Mouse (Mus musculus): ENCODE results near the gene Dnajb12. TPM values are rescaled to one million over a fixed set of nuclear protein-coding genes. Genes with fewer than 3 reads are reported as not detected.

Gene Dnajb12
- polyA plus RNA-seq, 1 experiment from 2014 or later: 27.4 TPM

DNA sequence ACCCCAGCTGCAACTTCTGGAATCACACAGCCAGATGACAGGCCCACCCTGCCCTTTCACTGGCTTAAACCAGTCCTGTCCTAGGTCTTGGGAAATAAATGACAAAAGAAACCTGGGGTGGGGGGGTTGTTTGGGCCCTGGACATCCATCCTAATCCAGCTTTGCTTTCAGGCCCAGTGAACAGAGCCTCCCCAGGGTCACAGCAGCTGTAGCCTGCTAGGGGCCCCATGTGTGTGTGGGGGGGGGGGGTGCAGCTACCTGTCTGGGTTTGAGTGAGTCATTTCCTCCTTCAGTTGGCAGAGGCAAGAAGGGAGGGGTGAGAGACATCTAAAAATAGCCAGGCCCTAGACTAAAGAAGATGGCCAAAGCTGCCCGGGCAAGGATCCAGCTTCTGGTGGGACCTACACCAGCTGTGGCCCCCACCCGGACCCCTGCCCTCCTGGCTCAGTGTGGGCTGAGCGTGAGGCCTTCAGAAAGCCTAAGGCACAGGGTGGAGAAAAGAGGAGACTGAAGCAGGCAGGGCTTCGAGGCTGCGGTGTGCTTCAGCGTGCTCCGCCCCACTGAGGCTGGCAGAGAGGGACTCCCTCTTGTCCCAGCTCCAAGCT, 28.4 kb downstream of the Dnajb12 start:
- Histone ChIP-seq H3K9ac (ENCODE audit: low read depth, low read length) (peak overlapping the region; percentile 17; the same call in 1 of the 2 replicates), H3K9me3 (ENCODE audit: control insufficient read depth) (no peaks in the 10 kb centered on the region), H3K27ac (ENCODE audit: low read depth, low read length) (peak overlapping the region; percentile 62), H3K27me3 (replicated peaks; ENCODE audit: control insufficient read depth, insufficient read depth, low read length) (no peaks in the 10 kb centered on the region), H3K36me3 (ENCODE audit: control insufficient read depth, insufficient read depth) (no peaks in the 10 kb centered on the region), H3K4me1 (replicated peaks; ENCODE audit: control insufficient read depth, insufficient read depth, low read length) (peaks cover 12% of the 10 kb centered on the region; the same call in 1 of the 2 replicates), H3K4me3 (ENCODE audit: low read depth, low read length) (no peak overlapping the region), H3K4me2 (replicated peaks; ENCODE audit: low read depth) (no peak overlapping the region)
- WGBS: 25% methylated on average over 7 of the region's 7 CpGs
- peak; percentile 53 for ATAC-seq
- TF ChIP-seq CTCF (IDR thresholded peaks at IDR 0.05; ENCODE audit: low read depth): no peak

DNA sequence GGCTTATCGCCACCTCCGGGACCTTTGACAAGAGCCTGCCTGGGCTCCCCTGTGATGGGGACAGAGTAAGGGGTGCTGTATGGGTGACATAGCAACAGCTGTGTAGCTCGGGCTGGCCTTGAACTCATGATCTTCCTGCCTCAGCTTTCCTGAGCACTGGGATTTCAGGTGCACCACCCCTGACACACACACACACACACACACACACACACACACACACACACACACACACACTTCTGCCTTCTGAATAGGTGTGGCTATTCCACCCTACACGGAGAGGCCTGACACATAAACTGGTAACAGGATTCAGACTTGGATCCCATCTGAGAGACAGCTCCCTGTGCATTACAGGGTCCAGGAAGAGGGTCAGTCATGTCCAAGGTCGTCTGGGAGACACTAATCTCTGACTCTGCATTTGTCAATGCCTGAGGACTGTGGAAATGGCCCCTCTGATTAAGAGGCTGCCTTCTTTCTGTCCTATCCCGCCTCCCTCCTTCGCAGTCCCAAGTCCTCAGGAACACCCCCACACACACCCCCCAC, 29.5 kb downstream of the Dnajb12 start:
- peak overlapping the region; percentile 14; the same call in 1 of the 2 replicates for H3K4me2 ChIP-seq (replicated peaks; ENCODE audit: low read depth)
- ATAC-seq: no peak
- H3K27me3 ChIP-seq (replicated peaks; ENCODE audit: control insufficient read depth, insufficient read depth, low read length): no peaks in the 10 kb centered on the region
- WGBS: 54% methylated on average over 7 of the region's 7 CpGs
- no peak overlapping the region for H3K9ac ChIP-seq (ENCODE audit: low read depth, low read length)
- no peak overlapping the region for H3K4me3 ChIP-seq (ENCODE audit: low read depth, low read length)
- no peak for TF ChIP-seq CTCF (IDR thresholded peaks at IDR 0.05; ENCODE audit: low read depth)
- H3K36me3 ChIP-seq (ENCODE audit: control insufficient read depth, insufficient read depth): no peaks in the 10 kb centered on the region
- no peaks in the 10 kb centered on the region for H3K9me3 ChIP-seq (ENCODE audit: control insufficient read depth)
- H3K4me1 ChIP-seq (replicated peaks; ENCODE audit: control insufficient read depth, insufficient read depth, low read length): peaks cover 12% of the 10 kb centered on the region; the same call in 1 of the 2 replicates
- peak overlapping the region; percentile 46; the same call in 1 of the 2 replicates for H3K27ac ChIP-seq (ENCODE audit: low read depth, low read length)

DNA sequence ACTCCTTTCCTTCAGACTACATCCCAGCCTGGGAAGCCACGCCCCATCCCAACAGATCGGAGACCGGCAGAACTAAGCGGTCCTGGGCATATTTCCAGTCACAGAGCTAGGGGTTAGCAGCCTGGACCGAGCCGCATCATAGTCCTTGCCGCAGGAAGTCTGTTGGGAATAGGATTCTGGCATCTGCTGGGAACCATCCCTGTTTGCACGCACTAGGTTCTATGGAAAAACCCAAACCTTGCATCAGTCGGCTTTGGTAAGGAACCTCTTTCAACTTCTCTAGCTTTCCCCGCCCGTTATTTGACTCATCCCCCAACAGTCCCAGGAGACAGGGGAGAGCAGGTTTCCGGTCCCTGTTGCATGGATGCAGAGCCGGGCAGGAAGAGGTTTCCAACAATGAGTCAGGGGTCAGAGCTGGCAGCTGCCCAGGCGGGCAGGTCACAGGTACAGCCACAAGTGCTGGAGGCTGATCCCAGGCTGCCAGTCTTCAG, 30.0 kb downstream of the Dnajb12 start:
- Histone ChIP-seq H3K27me3 (replicated peaks; ENCODE audit: control insufficient read depth, insufficient read depth, low read length) (no peaks in the 10 kb centered on the region), H3K9me3 (ENCODE audit: control insufficient read depth) (no peaks in the 10 kb centered on the region), H3K36me3 (ENCODE audit: control insufficient read depth, insufficient read depth) (no peaks in the 10 kb centered on the region), H3K4me3 (ENCODE audit: low read depth, low read length) (no peak overlapping the region), H3K4me2 (replicated peaks; ENCODE audit: low read depth) (peak overlapping the region; percentile 14), H3K9ac (ENCODE audit: low read depth, low read length) (no peak overlapping the region), H3K4me1 (replicated peaks; ENCODE audit: control insufficient read depth, insufficient read depth, low read length) (peaks cover 12% of the 10 kb centered on the region; the same call in 1 of the 2 replicates), H3K27ac (ENCODE audit: low read depth, low read length) (peak overlapping the region; percentile 46; the same call in 1 of the 2 replicates)
- no peak for TF ChIP-seq CTCF (IDR thresholded peaks at IDR 0.05; ENCODE audit: low read depth)
- ATAC-seq: no peak
- 26% methylated on average over 14 of the region's 14 CpGs for WGBS

DNA sequence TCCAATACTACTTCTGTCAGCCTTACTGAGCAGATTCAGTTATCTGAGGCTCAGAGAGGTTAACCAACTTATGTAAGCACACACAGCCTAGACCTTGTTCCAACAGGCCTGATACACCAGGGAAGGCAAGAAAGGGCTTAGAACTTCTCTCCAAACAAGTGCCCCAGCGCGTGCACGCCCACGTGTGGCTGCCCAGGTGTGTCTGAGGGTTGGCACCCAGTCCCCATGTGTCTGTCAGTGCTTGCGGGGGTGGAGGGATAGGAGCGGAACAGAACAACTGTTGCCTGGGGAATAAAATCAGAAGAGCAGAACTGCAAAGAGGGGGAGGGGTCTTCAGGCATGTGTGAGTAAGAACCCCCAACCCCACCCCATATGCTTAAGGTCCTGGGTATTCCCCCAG, 31.7 kb downstream of the Dnajb12 start:
- peak overlapping the region; percentile 35; the same call in 1 of the 2 replicates for H3K27ac ChIP-seq (ENCODE audit: low read depth, low read length)
- 0 out of 2 replicates have a peak overlapping the region, but pooled peaks have one; percentile 22 for H3K9ac ChIP-seq (ENCODE audit: low read depth, low read length)
- no peak; the same call in 1 of the 2 replicates for TF ChIP-seq CTCF (IDR thresholded peaks at IDR 0.05; ENCODE audit: low read depth)
- no peak overlapping the region for H3K4me3 ChIP-seq (ENCODE audit: low read depth, low read length)
- no peaks in the 10 kb centered on the region for H3K36me3 ChIP-seq (ENCODE audit: control insufficient read depth, insufficient read depth)
- peaks cover 16% of the 10 kb centered on the region for H3K4me1 ChIP-seq (replicated peaks; ENCODE audit: control insufficient read depth, insufficient read depth, low read length)
- H3K4me2 ChIP-seq (replicated peaks; ENCODE audit: low read depth): peak overlapping the region; percentile 48
- no peaks in the 10 kb centered on the region for H3K27me3 ChIP-seq (replicated peaks; ENCODE audit: control insufficient read depth, insufficient read depth, low read length)
- ATAC-seq: no peak
- no peaks in the 10 kb centered on the region for H3K9me3 ChIP-seq (ENCODE audit: control insufficient read depth)
- WGBS: 36% methylated on average over 6 of the region's 6 CpGs

DNA sequence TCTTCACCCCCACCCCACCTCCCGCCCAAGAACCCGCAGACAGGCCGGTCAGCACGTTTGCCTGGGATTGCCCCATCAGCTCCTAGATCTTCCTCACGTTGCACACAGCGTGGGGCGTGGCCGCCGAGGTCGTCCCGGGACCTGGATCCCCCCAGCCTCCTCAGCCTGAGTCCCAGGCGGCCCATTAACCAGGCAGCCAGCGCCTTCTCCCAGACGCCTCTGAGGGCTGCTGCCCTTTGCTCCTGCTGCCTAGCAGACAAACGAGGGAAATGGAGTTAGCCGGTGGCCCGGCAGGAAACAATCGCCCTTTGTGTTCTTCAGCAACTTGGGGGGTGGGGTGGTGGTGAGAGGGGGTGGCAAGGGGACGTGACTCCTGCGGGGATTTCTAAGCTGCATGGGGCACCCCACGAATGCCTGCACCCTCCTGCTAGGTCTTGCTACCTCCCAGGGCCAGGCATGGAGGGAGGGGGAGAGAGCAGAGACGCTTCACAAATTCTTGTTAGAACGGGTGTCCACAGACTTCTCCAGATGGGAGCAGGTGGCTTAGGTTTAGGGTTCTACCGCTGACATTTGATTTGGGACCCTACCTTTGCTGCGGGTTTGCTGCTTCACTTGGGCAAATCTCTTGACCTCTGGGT, 32.3 kb downstream of the Dnajb12 start:
- 7% methylated on average over 25 of the region's 25 CpGs for WGBS
- peaks cover 18% of the 10 kb centered on the region for H3K4me1 ChIP-seq (replicated peaks; ENCODE audit: control insufficient read depth, insufficient read depth, low read length)
- ATAC-seq: peak; percentile 26
- no peak overlapping the region for H3K4me3 ChIP-seq (ENCODE audit: low read depth, low read length)
- no peak for TF ChIP-seq CTCF (IDR thresholded peaks at IDR 0.05; ENCODE audit: low read depth)
- no peaks in the 10 kb centered on the region for H3K36me3 ChIP-seq (ENCODE audit: control insufficient read depth, insufficient read depth)
- no peaks in the 10 kb centered on the region for H3K9me3 ChIP-seq (ENCODE audit: control insufficient read depth)
- peak overlapping the region; percentile 35; the same call in 1 of the 2 replicates for H3K27ac ChIP-seq (ENCODE audit: low read depth, low read length)
- no peaks in the 10 kb centered on the region for H3K27me3 ChIP-seq (replicated peaks; ENCODE audit: control insufficient read depth, insufficient read depth, low read length)
- 0 out of 2 replicates have a peak overlapping the region, but pooled peaks have one; percentile 22 for H3K9ac ChIP-seq (ENCODE audit: low read depth, low read length)
- peak overlapping the region; percentile 48 for H3K4me2 ChIP-seq (replicated peaks; ENCODE audit: low read depth)
